Mouse (Mus musculus) midbrain, postnatal 0 days (tissue): Measurements from ENCODE around the gene Pde1c. TPM values are rescaled to one million over a fixed set of nuclear protein-coding genes. Genes with fewer than 3 reads are reported as not detected.

Experiments used
- ATAC-seq: fragments of 200-750 bp; cut with Nextera tagmentation; 2 replicates; pipeline ENCODE4 v1.8.0; 2017; ENCODE audit warnings: moderate number of reproducible peaks, mild to moderate bottlenecking, moderate TSS enrichment, moderate library complexity; ENCODE audit not compliant: low FRiP score
- DNase-seq: peaks from one replicate; pipeline ENCODE4 v3.0.0-alpha.2; 2015; ENCODE audit warnings: low spot score
- H3K27ac ChIP-seq: fragments of 300-500 bp; sonication (generic); 2 replicates; pipeline ENCODE4 v1.5.1; 2014; ENCODE audit warnings: low read depth, mild to moderate bottlenecking, low read length, mixed read lengths
- H3K27me3 ChIP-seq: fragments of 300-500 bp; sonication (generic); 2 replicates; pipeline ENCODE4 v1.6.1; 2014; ENCODE audit warnings: low read length, control low read depth, mixed read lengths; ENCODE audit not compliant: insufficient read depth
- H3K36me3 ChIP-seq: fragments of 300-500 bp; sonication (generic); 2 replicates; pipeline ENCODE4 v1.6.1; 2014; ENCODE audit warnings: low read length, control low read depth, mixed read lengths; ENCODE audit not compliant: insufficient read depth
- H3K4me1 ChIP-seq: fragments of 300-500 bp; sonication (generic); 2 replicates; pipeline ENCODE4 v1.6.1; 2014; ENCODE audit warnings: mild to moderate bottlenecking, control low read depth, antibody characterized with exemption, low read length, mixed read lengths; ENCODE audit not compliant: insufficient read depth
- H3K4me2 ChIP-seq: fragments of 300-500 bp; sonication (generic); 2 replicates; pipeline ENCODE4 v1.6.1; 2014; ENCODE audit warnings: low read depth, mild to moderate bottlenecking, low read length, mixed read lengths; ENCODE audit not compliant: poor library complexity, severe bottlenecking
- H3K4me3 ChIP-seq: fragments of 300-500 bp; sonication (generic); 2 replicates; pipeline ENCODE4 v1.5.1; 2014; ENCODE audit warnings: low read depth, mild to moderate bottlenecking, low read length, moderate library complexity
- H3K9ac ChIP-seq: fragments of 300-500 bp; sonication (generic); replicated peaks from 2 replicates; pipeline ENCODE4 v1.6.1; 2014; ENCODE audit warnings: mild to moderate bottlenecking, low read length, moderate library complexity, mixed read lengths; ENCODE audit not compliant: poor library complexity, severe bottlenecking
- H3K9me3 ChIP-seq: fragments of 300-500 bp; sonication (generic); 2 replicates; pipeline ENCODE4 v1.6.1; 2016; ENCODE audit warnings: low read length, control low read depth
- CTCF ChIP-seq: IDR thresholded peaks from 2 replicates; pipeline ENCODE4 v1.5.1; 2016; ENCODE audit warnings: antibody characterized with exemption, mild to moderate bottlenecking
- WGBS: fragments of 180-500 bp; shearing (Covaris S2); extraction: QIAGEN DNeasy Blood & Tissue Kit; methylation state at CpG from one replicate; pipeline ENCODE4 v1.1.7; 2014; 5-methylcytosine and 5-hydroxymethylcytosine counted together
- polyA plus RNA-seq: library from polyadenylated mRNA; unstranded; fragments of >200 nt; fragmentation: Nextera tagmentation; extraction: Ambion mirVana; gene quantifications from 2 replicates; pipeline ENCODE4 v1.2.1, GENCODE M21; 2015
- total RNA-seq: library from RNA; depleted of rRNA; stranded (reverse); fragments of >200 nt; gene quantifications from 2 replicates; pipeline ENCODE4 v1.2.3, GENCODE M21; 2014

The Pde1c gene
- total and polyA plus RNA-seq, 2 experiments from 2014 or later: 4.7 to 17.1 TPM

DNA sequence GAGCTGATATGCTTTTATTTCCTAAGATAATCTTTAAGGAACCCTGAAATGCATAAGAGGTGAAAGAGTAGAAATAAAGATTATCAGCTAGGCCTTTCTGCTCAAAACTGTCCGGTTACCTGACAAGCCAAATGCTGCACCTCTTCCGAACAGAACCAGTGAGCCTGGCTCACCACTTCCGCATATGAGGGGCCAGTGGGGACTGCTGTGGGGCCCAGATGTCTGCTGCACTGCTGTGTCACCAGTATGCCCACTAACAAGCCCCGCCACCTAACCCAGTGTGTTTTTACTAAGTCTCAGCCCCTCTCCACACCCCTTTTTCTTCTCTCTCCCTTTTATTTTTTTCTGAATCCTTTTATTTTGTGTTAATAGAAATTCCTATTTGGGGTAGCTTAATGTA, 17.9 kb downstream of the Pde1c start:
- Histone ChIP-seq H3K36me3 (no peaks in the 10 kb centered on the region), H3K4me1 (no peaks in the 10 kb centered on the region), H3K27ac (no peak overlapping the region), H3K4me2 (no peak overlapping the region), H3K4me3 (no peak overlapping the region), H3K27me3 (no peaks in the 10 kb centered on the region), H3K9me3 (no peaks in the 10 kb centered on the region), H3K9ac (no peak overlapping the region)
- TF ChIP-seq CTCF: no peak
- ATAC-seq (no peak), DNase-seq (no peak)
- 76% methylated on average over 4 of the region's 4 CpGs for WGBS

DNA sequence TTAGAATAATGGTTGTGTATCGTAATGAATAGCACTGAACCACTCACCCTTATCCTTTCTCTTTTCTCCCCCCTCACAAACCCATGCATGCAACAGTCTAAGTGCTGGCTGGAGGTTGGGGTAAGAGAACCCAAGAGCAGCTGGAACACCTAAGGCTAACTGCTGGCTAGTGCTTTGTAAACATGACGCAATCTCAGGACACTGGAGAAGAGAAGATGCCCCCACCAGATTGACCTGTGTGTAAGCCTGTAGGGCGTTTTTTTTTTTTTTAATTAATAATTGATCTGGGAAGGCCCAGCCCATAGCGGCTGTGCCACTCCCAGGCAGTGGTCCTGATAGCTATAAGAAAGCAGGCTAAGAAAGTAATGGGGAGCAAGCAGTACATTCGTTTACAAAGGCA, 28.7 kb downstream of the Pde1c start:
- no peak for ATAC-seq

DNA sequence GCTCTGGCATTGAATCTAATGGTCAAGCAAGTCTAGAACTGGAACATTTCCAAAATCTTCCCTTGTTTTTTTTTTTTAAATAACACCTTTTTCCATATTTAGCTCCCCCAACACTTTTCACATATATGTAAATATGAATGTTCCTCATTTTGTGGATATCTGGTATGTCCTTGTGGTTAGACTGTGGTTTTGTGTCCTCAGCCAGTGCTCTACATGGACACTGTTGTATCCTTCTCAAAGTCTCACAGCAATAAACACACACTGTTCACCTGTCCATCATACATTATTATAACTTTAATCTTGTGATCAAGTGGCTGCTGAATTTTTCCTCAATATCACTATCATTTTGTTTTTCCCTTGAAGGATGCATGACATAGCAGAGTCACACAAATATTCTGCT, 34.2 kb downstream of the Pde1c start:
- H3K4me3 ChIP-seq: no peak overlapping the region
- no peak overlapping the region for H3K27ac ChIP-seq
- no peaks in the 10 kb centered on the region for H3K36me3 ChIP-seq
- no peaks in the 10 kb centered on the region for H3K4me1 ChIP-seq
- no peaks in the 10 kb centered on the region for H3K27me3 ChIP-seq
- ATAC-seq: no peak
- H3K4me2 ChIP-seq: no peak overlapping the region
- no peak for TF ChIP-seq CTCF
- no peaks in the 10 kb centered on the region for H3K9me3 ChIP-seq
- no peak for DNase-seq
- H3K9ac ChIP-seq: no peak overlapping the region

More for the DNA sequence above, 28.7 kb downstream of the Pde1c start:
- no peak overlapping the region for H3K9ac ChIP-seq
- no peak for DNase-seq
- H3K36me3 ChIP-seq: no peaks in the 10 kb centered on the region
- H3K4me2 ChIP-seq: no peak overlapping the region
- no peaks in the 10 kb centered on the region for H3K4me1 ChIP-seq
- H3K4me3 ChIP-seq: no peak overlapping the region
- no peaks in the 10 kb centered on the region for H3K9me3 ChIP-seq
- no peak for TF ChIP-seq CTCF
- WGBS: 74% methylated on average over 5 of the region's 5 CpGs
- no peak overlapping the region for H3K27ac ChIP-seq
- no peaks in the 10 kb centered on the region for H3K27me3 ChIP-seq

DNA sequence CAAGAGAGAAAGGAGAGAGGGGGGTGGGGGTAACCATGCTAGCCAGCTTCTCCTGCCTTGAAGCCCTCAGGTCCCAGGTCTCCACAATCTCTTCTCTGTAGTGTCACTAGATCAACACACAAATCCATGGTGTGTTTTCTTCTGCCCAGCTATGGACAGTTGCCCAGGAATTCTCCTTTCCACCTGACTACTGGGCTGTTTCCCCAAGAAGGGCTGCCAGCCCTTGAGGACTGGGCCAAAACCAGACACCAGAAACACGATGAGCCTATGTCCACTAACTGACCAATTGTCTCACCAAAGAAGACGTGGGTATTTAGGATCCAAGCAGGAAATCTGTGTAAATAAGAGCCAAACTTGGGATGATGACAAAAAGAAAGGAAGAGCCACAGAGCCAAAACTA, 36.6 kb downstream of the Pde1c start:
- Histone ChIP-seq H3K4me1 (no peaks in the 10 kb centered on the region), H3K27ac (no peak overlapping the region), H3K9ac (no peak overlapping the region), H3K27me3 (no peaks in the 10 kb centered on the region), H3K36me3 (no peaks in the 10 kb centered on the region), H3K4me3 (no peak overlapping the region), H3K4me2 (no peak overlapping the region), H3K9me3 (no peaks in the 10 kb centered on the region)
- ATAC-seq (no peak), DNase-seq (no peak)
- WGBS: 74% methylated on average over 2 of the region's 2 CpGs
- TF ChIP-seq CTCF: no peak

DNA sequence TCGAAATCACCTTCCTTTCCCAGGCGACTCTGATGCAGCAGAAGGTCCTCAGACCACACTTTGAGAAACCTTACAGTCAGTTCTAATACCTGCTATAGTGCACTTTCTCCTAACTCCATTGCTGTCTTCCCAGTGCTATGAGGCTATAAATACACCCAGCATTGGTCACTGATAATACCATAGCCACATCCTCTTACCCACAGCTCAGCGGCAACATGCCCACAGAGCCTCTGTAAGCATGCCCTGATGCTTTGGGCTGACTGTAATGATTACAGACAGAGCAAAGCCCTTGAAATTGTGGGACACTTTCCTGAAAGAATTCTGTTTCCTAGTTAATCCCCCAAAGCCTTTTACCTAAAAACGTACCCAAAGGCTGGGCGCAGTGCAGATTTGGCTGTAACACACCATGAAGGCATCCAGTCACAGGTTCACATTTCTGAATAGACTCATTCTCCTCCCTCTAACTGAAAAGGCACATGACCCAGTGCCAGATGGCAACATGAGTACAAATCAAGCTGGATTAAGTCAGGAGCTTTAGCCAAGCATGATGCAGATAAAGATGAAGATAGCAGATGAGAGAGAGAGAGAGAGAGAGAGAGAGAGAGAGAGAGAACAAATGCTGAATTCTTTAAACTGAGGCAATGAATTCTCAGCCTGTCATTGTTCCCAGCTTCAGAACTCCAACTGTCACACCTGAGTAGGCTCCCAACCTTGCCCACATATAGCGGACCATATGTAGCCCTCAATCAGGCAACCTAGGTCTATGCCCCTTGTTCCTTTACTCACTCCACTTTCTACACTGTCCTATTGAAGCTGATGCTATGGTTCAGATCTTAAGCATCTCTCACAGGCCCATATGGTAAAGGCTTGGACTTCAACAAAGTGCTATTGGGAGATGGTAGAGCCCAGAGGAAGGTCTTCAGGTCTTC, 44.7 kb downstream of the Pde1c start:
- WGBS: 68% methylated on average over 6 of the region's 6 CpGs
- H3K4me1 ChIP-seq: no peaks in the 10 kb centered on the region
- no peak overlapping the region for H3K4me3 ChIP-seq
- no peaks in the 10 kb centered on the region for H3K27me3 ChIP-seq
- H3K36me3 ChIP-seq: no peaks in the 10 kb centered on the region
- no peak overlapping the region for H3K27ac ChIP-seq
- no peak overlapping the region for H3K4me2 ChIP-seq
- ATAC-seq (peak; percentile 52; the same call in 1 of the 2 replicates), DNase-seq (peak; percentile 71)
- H3K9ac ChIP-seq: no peak overlapping the region
- TF ChIP-seq CTCF: no peak
- H3K9me3 ChIP-seq: no peaks in the 10 kb centered on the region

DNA sequence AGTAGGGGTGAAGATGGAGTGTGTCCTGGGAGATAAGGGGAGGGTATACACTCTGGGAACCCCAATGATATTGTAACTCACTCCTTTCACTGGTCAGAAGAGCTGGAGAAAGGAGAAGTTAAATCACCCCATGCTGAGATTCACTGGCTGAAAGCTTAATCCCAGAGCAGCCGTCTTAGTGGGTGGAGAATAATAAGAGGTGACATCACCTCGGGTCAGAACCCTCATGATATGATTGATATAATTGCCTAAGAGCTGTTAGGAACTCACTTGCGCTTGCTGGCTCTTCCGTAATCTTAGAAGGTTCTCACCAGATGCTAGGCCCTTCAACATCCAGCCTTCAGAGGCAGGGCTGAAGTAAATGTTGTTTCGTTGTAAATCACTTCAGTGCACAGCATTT, 79.7 kb downstream of the Pde1c start:
- Histone ChIP-seq H3K36me3 (no peaks in the 10 kb centered on the region), H3K4me2 (no peak overlapping the region), H3K4me1 (no peaks in the 10 kb centered on the region), H3K4me3 (no peak overlapping the region), H3K27ac (no peak overlapping the region), H3K9ac (no peak overlapping the region), H3K27me3 (no peaks in the 10 kb centered on the region), H3K9me3 (no peaks in the 10 kb centered on the region)
- TF ChIP-seq CTCF: no peak
- ATAC-seq (no peak), DNase-seq (no peak)
- 70% methylated on average over 5 of the region's 5 CpGs for WGBS
